Mouse (Mus musculus): ENCODE data around the gene Exo1. TPM values are rescaled to one million over a fixed set of nuclear protein-coding genes. Genes with fewer than 3 reads are reported as not detected.

Gene Exo1
- total RNA-seq (2023), result 1 to 10 TPM in 1 of 2 experiments, under 1 TPM in 1; 0.94 to 1.5 TPM

GRCm38 (mm10) chr1:175880453-175881296 is at the start of gene Exo1:
Exo1 (plus strand) TSS chr1:175880581.

GRCm38 (mm10) chr1:175920029-175920428 is 39.6 kb downstream of the Exo1 start, which contains the start of gene Gm38100:
Gm38100 (plus strand) TSS chr1:175920329.

Other genes with a start within 250 kb of the Exo1 start
- gene Opn3, start 187.8 kb upstream of the Exo1 start, total RNA-seq (2023), result 1 to 10 TPM; 1.6 to 4.8 TPM
- 10 to 100 TPM in 1 of 2 experiments, 1 to 10 TPM in 1; 9.6 to 11.8 TPM for gene Chml, start 187.7 kb upstream of the Exo1 start, total RNA-seq (2023)
- not detected for gene Wdr64, start 182.0 kb upstream of the Exo1 start, total RNA-seq (2023)
- gene Gm38100, start 39.7 kb downstream of the Exo1 start, total RNA-seq (2023), result not detected
- not detected for gene Rbm8a2, start 98.5 kb downstream of the Exo1 start, total RNA-seq (2023)

Measured in monocyte, adult 59 days (primary cell).